Mouse (Mus musculus) left cerebral cortex, adult 2 months (tissue): ENCODE measurements at regions not wholly inside any gene's neighbourhood (a gene's known extent, or its start where the extent isn't known, plus 50 kb on each side); places are given as distances from the start of the nearest gene placed in this dataset.
A peak's percentile ranks its signal among the peaks of the same experiment; 100 is the strongest.

Experiments used
- DNase-seq, 2 experiments: peaks; one replicate each; pipeline ENCODE4 v3.0.0; 2021 to 2022; ENCODE audit warnings: low spot score in 2 of 2, mixed read lengths in 1 of 2; ENCODE audit errors: extremely low spot score in 1 of 2
- H3K27ac ChIP-seq: fragments of 200-600 bp; 2 replicates; pipeline ENCODE4 v1.8.1; 2022
- H3K4me3 ChIP-seq: fragments of 200-600 bp; 2 replicates; pipeline ENCODE4 v1.8.1; 2022
- CTCF ChIP-seq: fragments of 200-600 bp; IDR thresholded peaks from 2 replicates; pipeline ENCODE4 v1.8.1; 2022; ENCODE audit warnings: antibody characterized with exemption, mild to moderate bottlenecking, moderate library complexity
- intact Hi-C: fragments of 180-260 bp; cut with DNase I; formaldehyde crosslinking; loops from one replicate; pipeline ENCODE4 v1.15.1; 2025

- DNase-seq = no peak
- Histone ChIP-seq H3K4me3 (no peak overlapping the region), H3K27ac (no peak overlapping the region)
- TF ChIP-seq CTCF = no peak
- intact Hi-C loops = loop anchor here (5.0 kb wide), 1 partner anchor 108 kb away; the partner anchor contains the start of gene Sfswap
Observed at GRCm38 (mm10) chr5:129394416-129394815, 106.6 kb upstream of the Sfswap start.

GRCm38 (mm10) chr5:129397311-129397710 is 103.7 kb upstream of the Sfswap start:
- Histone ChIP-seq H3K27ac (no peak overlapping the region), H3K4me3 (no peak overlapping the region)
- TF ChIP-seq CTCF = no peak
- intact Hi-C loops = no loop called here
- DNase-seq = no peak

- DNase-seq = no peak
- Histone ChIP-seq H3K4me3 (no peak overlapping the region), H3K27ac (no peak overlapping the region)
- TF ChIP-seq CTCF = no peak
- intact Hi-C loops = no loop called here
Observed at GRCm38 (mm10) chr5:129406259-129406658, 94.8 kb upstream of the Sfswap start.

GRCm38 (mm10) chr5:129409440-129410004 is 91.5 kb upstream of the Sfswap start:
- DNase-seq = no peak
- Histone ChIP-seq H3K27ac (no peak overlapping the region), H3K4me3 (no peak overlapping the region)
- intact Hi-C loops = no loop called here
- no peak for TF ChIP-seq CTCF

GRCm38 (mm10) chr5:129412161-129412560 is 88.9 kb upstream of the Sfswap start:
- no peak overlapping the region for H3K4me3 ChIP-seq
- intact Hi-C loops = no loop called here
- no peak for TF ChIP-seq CTCF
- no peak overlapping the region for H3K27ac ChIP-seq
- no peak for DNase-seq

GRCm38 (mm10) chr5:129414960-129415706 is 85.9 kb upstream of the Sfswap start:
- intact Hi-C loops = loop anchor here (2.0 kb wide), 1 partner anchor 86 kb away; the partner anchor contains the start of gene Sfswap
- peak overlapping the region; percentile 32; the same call in 1 of the 2 replicates for H3K27ac ChIP-seq

GRCm38 (mm10) chr5:129416425-129416824 is 84.6 kb upstream of the Sfswap start:
- no peak overlapping the region for H3K4me3 ChIP-seq
- peak; percentile 44 for TF ChIP-seq CTCF
- no peak for DNase-seq
- no peak overlapping the region for H3K27ac ChIP-seq
- intact Hi-C loops = loop anchor here (2.0 kb wide), 1 partner anchor 168 kb away; the partner anchor contains the start of gene Mmp17

More at GRCm38 (mm10) chr5:129414960-129415706, 85.9 kb upstream of the Sfswap start:
- peak; percentile 12 for TF ChIP-seq CTCF
- H3K4me3 ChIP-seq = no peak overlapping the region
- no peak for DNase-seq

GRCm38 (mm10) chr5:129417516-129417915 is 83.5 kb upstream of the Sfswap start:
- Histone ChIP-seq H3K4me3 (no peak overlapping the region), H3K27ac (no peak overlapping the region)
- DNase-seq = no peak
- no peak for TF ChIP-seq CTCF
- intact Hi-C loops = loop anchor here (2.0 kb wide), 1 partner anchor 167 kb away; the partner anchor contains the start of gene Mmp17

GRCm38 (mm10) chr5:129420981-129421380 is 80.0 kb upstream of the Sfswap start:
- no peak for DNase-seq
- intact Hi-C loops = no loop called here
- TF ChIP-seq CTCF = no peak

GRCm38 (mm10) chr5:129429897-129430296 is 71.1 kb upstream of the Sfswap start:
- TF ChIP-seq CTCF = no peak
- DNase-seq = no peak
- intact Hi-C loops = no loop called here
- Histone ChIP-seq H3K4me3 (no peak overlapping the region), H3K27ac (no peak overlapping the region)

More at GRCm38 (mm10) chr5:129420981-129421380, 80.0 kb upstream of the Sfswap start:
- Histone ChIP-seq H3K27ac (no peak overlapping the region), H3K4me3 (no peak overlapping the region)

GRCm38 (mm10) chr5:129430330-129430729 is 70.7 kb upstream of the Sfswap start:
- Histone ChIP-seq H3K27ac (no peak overlapping the region), H3K4me3 (no peak overlapping the region)
- no peak for TF ChIP-seq CTCF
- intact Hi-C loops = no loop called here
- no peak for DNase-seq

GRCm38 (mm10) chr5:129449931-129450573 is 51.0 kb upstream of the Sfswap start:
- no peak for TF ChIP-seq CTCF
- Histone ChIP-seq H3K27ac (peak overlapping the region; percentile 61; the same call in 1 of the 2 replicates), H3K4me3 (no peak overlapping the region)
- intact Hi-C loops = loop anchor here (5.0 to 10.0 kb wide), 2 partner anchors 132 to 385 kb away; partner anchors contain the start of gene Mmp17
- DNase-seq = no peak
